Mouse (Mus musculus) kidney, postnatal 14 days (tissue): ENCODE measurements around the gene Podxl2.

ENCODE experiments used
- DNase-seq: peaks from one replicate; pipeline ENCODE4 v3.0.0; 2022; ENCODE audit warnings: mixed read lengths

Podxl2 gene

DNA sequence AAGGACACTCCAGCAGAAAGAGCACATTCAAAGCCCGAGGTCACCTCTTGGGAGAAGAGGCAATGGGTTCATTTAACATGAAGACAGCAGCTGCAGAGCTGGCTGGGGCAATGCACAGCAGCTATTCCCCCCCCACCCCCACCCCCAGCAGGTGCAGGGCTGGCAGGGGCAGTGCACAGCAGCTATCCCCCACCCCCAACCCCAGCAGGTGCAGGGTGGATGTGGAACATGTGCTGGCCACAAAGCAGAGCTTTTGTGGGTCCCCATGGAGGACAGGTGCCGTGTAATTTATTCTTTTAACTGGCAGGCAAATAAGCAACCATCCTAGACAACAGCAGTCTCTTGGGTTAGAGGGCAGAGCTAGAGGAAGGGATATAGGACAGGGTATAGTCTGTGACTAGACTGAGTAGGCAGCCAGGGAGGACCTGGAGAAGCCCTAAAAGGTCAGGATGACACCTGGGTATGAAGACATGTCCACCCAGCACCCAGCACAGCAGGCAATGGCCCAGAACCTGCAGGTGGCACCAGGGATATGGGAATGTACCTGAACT, 11.6 kb upstream of the Podxl2 start:
- DNase-seq = no peak

DNA sequence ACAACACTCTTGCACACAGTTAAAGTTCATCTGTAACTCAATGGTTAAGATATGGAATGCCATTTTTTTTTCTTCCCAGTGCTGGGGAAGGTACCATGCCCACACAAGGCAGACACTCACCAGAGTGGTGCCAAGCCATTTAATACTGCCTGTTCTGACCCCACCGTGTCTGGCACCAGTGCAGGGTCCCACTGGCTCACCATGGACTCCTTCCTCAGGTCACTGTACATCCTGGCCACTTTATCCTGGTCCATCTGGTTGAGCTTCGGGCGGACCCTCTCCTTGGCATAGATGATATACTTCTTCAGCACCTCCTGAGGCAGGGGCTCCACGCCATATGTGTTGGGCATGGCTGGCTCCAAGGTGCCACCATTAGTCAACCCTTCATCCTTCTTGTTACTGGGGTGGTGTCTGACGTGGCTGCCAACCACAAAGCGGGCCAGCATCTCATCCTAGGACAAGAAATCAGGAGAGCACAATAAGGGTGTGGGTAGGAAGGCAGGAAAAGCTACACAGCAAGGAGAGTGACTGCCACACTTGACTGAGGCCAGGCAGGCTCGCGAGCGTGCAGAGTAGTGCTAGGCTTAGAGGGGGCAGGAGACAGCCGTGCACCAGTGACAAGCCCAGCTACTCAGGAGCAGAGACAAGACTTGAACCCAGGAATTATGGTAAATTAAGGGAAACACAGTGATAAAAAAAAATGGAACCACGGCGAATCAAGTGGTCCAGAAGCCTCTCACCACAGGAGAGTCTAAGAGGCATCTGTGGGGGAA, 11.0 kb upstream of the Podxl2 start:
- DNase-seq = no peak

DNA sequence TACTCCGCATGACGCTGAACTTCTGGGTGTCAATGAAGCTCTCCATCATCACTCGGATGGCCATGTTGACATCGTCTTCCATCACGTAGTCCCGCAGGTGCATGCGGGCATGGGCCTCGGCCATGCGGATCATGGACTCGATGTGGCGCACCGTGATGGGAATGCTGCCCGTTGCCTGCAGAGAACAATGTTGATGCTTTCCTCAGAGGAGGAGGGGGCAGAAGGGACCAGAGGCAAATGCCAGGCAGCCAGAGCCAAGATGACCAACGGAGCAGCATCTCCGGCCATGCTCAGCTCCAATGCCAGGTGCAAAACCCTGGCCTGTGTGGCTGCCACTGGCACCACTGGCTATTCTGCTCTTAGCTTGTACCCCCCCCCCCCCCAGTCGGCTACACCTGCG, 9.8 kb upstream of the Podxl2 start:
- DNase-seq = no peak

DNA sequence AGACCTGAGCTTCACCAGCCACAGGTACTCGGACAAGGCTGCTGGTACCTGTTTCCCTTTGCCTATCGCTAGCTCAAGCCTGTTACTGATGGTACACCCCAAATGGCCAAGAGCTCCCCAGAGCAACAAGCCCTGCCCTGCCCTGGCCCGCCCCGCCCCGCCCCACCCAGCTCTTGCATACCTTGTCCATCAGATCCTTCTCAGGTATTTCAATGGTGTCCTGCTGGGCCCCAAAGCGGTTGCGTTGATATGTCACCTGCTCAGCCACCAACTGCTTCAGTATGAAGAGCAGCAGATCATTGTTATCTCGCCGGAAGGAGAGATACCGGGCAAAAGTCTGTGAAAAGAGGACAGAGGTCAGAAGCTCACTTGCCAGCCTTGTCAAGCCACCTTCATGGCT, 9.4 kb upstream of the Podxl2 start:
- no peak for DNase-seq

DNA sequence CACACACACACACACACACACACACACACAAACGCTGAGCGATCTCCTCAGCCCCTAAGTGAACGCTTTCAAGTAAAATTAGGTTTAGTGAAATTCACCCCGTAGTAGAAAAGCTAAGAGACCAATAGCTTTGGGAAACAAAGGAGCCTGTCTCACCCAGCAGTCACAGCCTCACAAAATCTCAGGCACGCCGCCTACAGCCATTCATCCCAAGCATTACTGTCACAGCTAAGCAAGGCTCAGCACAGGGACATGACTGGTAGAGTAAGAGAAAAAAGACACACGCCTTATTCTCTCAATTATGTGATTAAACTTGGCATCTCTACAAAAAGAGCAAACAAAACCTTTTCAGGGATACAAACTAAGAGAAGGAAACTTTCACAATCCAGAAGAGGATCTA, 6.5 kb upstream of the Podxl2 start:
- no peak for DNase-seq

DNA sequence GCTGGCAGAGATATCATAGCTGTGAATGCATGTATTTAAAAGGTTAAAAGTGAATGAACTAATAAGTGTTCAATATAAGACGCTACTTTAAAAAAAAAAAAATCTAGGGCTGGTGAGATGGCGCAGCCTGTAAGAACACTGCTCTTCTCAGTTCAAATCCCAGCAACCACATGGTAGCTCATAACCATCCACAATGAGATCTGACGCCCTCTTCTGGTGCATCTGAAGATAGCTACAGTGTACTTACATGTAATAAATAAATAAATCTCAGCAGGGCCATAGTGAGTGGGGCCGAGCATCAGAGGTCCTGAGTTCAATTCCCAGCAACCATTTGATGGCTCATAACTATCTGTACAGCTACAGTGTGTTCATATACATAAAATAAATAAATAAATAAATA, 4.6 kb upstream of the Podxl2 start:
- no peak for DNase-seq

DNA sequence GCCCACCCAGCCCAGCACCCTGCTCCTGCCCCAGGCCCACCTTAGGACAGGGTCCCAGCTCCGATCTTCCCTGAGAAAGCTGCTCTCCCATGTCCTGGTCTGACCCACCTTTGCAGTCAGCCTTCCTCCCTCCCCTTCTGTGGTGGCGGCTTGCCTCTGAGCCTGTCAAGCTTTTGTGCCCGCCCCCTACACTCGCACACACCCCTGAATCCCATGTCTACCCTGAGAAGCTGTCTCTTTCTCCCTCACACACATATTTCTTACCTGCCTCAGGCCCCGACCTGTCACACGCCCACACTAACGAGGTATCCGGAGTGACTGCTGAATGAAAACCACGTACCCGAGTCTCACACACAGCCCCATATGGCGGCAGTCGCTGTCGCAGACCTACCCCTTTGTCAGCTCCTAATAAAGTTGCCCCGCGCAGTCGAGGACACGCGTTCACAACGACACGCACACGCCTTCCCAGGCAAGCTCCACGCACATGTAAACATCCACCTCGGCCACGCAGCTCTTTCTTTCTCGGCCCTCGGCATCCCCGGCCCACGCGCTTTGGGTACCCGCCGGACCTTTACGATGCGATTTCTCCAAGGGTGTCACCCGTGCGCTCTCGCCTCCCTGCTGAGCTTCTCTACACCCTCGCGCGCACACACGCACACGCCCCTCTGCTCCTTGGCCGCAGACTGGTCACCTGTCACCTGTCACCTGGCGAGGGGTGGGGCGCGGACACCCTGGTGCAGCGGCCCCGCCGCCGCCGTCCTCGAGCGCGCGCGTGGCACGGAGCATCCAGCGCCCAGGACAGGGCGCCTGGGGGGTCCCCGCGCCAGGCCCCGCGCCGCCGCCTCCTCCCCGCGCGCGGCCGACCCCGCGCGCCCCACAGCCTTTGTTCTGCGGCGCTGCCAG, 628 bp downstream of the Podxl2 start:
- DNase-seq = no peak

DNA sequence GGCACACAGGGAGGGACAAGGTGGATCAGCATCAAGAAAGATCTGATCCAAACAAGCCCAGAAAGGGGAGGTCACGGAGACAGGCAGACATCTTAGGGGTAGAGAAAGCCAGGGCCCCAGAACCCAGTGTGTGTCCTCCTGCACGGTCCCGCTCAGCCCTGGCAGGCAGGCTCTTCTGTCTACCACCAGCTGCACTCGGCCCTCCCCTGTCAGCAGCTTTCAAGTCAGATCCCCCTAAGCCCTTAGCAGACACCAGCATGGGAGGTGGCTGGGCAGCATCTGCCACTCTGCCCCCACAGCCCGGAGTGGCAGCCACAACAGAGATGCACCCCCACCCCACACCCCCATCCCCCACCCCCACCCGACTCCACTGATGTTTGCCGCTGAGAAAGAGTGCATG, 2.0 kb downstream of the Podxl2 start:
- DNase-seq = no peak

DNA sequence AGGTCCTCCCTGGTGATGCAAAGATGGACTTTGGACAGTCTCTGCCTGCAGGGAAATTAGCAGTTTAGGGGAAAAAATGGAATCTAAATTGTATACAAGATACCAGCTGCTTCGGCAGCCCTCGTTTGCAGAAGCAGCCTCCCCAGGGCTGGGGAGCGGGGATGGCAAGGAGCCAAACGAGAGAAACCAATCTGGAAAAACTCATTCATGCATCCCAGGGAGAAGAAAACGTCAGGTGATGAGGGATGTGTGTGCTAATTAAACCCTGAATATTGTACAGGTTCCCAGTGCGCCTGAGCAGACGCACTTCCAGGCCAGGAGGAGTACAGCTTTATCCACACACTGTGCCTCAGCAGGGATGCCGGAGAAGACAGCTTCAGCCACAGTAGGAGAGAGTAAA, 3.3 kb downstream of the Podxl2 start:
- no peak for DNase-seq

DNA sequence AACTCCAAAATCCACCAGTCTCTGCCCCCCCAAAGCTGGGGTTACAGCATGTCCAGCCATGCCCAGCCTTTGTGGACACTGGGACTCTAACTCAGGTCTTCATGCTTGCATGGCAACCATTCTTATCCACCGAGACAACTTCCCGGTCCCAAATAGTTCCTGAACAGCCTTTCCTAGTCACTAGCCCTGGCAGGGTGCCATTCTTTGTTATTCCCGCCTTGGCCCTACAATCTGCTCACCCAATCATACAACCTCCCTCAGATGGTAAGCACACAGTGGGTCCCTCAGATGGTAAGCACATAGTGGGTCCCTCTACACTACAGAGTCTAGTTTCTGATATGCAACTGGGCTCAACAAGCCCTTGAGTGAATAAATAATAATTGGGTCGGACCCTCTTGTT, 4.2 kb downstream of the Podxl2 start:
- no peak for DNase-seq

DNA sequence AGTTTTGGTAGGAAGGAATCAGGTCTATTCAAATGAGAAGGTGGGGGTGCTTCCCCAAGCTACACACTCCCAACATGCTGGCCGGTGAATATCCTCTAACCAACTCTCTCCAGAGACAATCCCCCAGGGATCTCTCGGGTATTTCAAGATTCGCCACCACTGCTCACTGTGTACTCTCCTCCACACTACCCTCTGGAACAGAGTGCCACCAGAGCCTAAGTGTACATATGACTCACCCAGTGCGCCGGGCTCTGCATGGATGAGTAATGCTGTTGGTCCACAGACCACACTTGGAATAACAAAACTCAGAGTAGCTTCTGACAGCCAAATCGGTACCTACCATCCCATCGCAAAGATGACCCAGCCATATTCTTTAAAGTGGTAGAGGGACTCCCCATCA, 5.4 kb downstream of the Podxl2 start:
- no peak for DNase-seq

DNA sequence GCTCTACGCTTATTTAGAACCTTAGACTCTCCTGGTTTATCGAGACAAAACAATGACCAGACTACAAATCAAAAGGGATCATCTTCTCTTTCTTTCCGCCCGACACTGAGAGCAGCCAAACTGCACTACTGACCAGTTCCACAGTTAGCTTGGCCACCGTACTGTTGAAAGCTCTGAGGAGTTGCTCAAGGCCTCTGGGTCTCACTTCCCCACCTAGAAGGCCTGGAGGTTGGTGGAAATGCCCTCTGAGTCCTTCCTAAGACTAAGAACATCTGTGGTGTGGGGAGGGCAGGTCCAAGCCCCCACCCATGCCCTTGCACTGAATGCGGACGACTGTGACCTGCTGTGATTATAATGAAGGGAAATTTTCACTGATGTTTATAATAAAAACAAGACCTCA, 9.1 kb downstream of the Podxl2 start:
- DNase-seq = no peak

DNA sequence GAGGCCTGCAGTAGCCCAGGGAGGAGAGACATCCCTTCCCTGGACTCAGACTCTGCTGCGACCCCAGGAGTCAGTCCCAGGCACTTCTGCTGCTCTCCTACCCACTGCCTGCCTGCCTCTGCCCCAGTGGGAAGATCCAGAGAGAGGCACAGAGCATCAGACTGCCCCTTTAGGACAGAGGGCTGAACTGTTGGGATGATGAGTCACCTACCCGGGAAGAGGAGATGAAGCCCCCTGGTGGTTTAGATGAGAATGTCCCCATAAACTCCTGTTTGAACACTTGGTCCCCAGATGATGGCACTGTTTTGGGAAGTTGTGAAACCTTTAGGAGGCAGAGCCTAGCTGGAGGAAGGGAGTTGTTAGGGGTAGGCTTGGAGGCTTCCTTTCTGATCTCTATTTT, 13.9 kb downstream of the Podxl2 start:
- DNase-seq = peak; percentile 50

DNA sequence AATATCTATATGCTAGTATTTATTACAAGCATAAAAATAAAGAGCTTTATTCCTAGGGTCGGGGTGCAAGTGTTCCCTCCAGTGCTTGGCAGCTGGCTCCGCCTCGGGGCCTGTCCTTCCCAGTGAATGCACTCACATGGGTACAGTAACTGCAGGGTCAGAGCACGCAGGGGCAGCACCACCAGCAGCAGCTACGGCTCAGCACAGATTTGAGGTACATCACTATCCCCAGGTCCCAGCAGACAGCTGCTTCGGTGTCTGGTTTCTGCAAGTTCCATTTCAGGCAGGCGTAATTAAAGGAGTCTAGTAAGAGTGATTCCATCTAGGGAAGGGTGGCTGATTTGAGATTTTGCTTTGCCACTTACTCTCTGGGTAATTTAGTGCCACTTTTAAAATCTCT, 16.5 kb downstream of the Podxl2 start:
- DNase-seq = no peak

DNA sequence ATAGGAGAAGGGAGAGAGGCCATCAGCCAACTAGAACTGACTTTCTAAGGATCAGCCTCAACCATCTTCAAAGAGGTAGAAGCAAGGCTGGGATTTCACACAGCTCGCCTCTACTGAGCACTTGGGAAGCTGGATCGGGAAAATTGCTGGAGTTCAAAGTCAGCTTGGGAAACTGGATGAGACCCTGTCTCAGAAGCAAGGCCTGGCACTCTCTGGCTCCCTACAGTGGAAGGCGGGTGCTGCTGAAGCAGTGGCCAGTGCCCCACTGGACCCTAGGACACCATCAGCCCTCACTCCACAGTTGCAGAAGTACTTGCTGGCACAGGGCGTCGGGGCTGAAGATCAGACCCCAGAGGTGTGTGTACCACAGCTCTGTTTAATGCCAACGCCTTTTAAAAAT, 17.0 kb downstream of the Podxl2 start:
- DNase-seq = no peak

DNA sequence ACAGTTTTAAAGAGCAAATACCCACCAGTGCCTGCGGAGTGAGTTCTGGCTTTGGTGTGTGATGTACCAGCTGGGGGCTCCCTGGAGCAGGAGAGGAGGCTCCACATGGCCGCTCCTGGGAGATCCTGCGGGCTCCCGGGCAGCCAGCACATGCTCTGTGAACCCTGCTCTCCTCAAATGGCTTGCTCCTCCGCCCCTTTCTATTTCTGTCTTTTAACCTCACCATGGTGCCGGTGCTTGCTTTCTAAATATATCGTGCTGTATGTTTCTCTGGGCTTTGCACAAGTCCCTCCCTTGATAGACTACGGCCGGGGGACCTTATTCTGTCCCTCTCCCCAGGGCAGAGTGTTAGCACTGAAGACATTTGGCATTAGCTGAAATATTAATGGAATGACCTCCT, 17.6 kb downstream of the Podxl2 start:
- peak; percentile 71 for DNase-seq

DNA sequence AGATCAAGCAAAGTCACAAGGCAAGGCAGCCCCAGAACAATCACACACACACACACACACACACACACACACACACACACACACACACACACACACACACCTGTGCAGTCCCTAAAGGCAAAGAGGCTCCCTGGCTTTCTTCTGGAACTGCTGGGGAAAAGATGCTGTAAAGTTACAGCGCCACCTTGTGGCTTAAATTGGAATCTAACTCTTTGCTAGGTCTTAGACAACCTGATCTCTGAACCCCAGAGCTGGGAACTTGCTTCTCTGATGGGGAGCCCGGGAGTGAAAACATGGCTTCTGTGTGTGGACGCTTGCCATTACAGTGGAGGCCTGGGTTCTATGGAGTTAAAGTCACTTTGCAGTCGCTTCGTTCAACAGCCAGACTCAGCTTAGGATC, 19.2 kb downstream of the Podxl2 start:
- DNase-seq = peak; percentile 81

DNA sequence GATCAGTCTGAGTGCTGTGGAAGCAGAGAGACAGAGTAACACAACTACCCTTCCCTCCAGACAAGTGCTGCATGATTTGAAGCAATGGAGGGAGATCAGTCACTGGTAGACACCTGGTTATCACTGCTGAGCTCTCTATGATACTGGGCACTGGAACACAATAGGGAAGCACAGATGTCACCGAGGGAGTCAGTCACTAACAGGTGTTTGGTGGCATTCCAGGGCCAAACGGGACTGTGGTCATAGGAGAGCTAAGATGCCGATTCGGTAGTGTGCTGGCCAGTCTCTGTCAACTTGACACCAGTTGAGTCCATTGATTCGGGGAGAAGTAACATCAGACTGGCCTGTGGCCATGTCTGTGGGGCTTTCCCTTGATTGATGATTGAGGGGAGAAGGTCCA, 20.3 kb downstream of the Podxl2 start:
- no peak for DNase-seq

DNA sequence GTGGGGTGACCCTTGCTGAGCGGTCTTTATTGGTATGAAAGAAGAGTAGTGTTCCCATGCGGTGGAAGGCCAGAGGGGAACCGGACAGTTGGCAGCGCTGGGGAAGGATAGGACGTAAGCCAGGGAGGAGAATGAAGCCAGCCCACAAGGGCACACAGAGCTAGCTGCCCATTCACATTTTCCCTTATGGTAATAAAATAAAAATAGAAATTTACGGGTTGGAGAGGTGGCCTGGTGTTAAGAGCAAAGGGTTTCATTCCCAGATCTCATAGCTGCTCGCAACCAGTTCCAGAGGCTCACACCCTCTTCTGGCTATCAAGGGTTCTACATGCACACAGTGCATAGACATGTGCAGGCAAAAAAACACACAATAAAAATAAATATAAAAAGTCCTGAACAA, 24.8 kb downstream of the Podxl2 start:
- DNase-seq = no peak

DNA sequence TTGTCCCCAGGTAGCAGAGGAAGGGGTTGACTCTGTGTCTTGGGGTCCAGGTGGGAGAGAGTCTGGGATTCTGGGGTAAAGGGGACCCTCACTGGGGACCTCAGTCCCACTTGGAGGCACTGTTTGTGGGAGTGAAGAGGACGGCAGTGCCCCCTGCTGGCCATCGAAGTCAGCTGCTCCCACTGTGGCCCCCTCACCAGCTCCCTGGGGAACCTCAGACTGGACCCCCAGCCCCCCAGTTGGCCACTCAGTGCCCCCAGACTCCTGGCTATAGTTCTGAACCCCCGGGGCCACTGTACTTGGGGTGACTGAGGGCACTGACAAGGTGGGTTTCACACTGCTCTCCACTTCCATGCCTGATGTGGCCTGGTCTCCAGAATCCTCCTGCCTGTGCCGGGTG, 25.6 kb downstream of the Podxl2 start:
- no peak for DNase-seq

DNA sequence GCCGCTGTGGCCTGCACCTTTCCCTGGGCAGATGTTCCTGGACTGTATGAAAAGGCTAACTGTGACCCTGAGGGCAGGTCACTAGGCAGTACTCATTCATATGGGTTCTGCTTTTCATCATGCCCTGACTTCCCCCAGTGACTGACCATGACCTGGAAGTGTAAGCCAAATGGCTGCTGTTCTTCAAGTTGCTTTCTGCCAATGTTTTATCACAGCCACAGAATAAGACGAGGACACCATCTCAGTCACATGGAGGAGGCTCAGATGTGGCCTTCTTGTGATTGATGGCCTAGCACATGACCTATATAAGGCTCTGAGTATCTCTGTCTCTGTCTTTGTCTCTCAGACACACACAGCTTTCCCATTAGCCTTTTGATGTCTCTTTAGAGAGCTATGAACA, 27.3 kb downstream of the Podxl2 start:
- no peak for DNase-seq

DNA sequence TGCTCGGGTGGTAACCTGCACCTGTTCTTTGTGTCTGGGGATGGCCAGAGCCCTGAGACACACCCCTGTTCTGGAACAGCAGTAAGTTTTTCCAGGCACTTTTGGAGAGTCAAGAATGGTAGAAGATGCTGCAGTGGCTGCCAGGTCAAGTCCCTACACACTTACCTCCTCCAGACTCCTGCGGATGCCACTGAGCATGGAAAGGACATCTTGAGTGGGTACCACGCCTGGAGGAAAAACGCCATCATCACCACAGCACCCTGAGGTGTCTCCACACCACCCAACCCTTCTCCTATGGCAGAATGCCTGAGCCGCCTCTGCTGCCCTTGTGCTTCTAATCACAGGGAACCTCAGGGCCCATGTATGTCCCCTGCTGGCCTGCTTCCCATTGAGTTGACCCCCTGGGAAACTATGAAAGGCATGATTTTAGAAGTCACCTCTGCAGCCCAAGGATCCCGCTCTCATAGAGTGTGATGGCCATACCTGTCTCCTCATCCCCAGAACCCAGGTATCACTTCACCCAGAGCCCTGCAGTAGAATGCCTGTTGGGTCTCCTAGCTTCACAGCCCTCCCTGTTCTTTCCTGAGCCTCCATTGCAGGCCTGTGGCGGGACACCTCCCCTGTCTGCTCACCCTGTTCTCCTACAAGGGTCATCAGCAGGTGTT, 29.8 kb downstream of the Podxl2 start:
- DNase-seq = no peak
